Comparison of ENCODE assay signal across 25 mouse cellular contexts in genomic region chr14:27396424-27396823, GRCm38 (mm10).
"Had no signal": no experiment of that assay in that cellular context is flagged by ENCODE, and none has a peak within 500 bp of the region (broad histone marks: within the 10 kb centered on the region; RNA-seq: fewer than 3 reads in every experiment).

No protein-coding gene starts in this region.

- H3K27me3 ChIP-seq: liver, embryonic 13.5 days; liver, embryonic 15.5 days; lung, embryonic 15.5 days; megakaryocyte, embryonic 14.5 days; midbrain, embryonic 13.5 days; neural tube, embryonic 13.5 days; neural tube, embryonic 15.5 days had no signal

- H3K27ac ChIP-seq: liver, embryonic 13.5 days; liver, embryonic 15.5 days; lung, embryonic 15.5 days; macrophage; midbrain, embryonic 13.5 days; neural tube, embryonic 13.5 days; neural tube, embryonic 15.5 days had no signal

- ATAC-seq: liver, postnatal 0 days; lung, postnatal 0 days; midbrain, embryonic 13.5 days; midbrain, embryonic 16.5 days had no signal

- H3K4me2 ChIP-seq: liver, embryonic 11.5 days; liver, embryonic 13.5 days; liver, embryonic 15.5 days; lung, embryonic 15.5 days; midbrain, embryonic 11.5 days; midbrain, embryonic 13.5 days; neural tube, embryonic 13.5 days; neural tube, embryonic 15.5 days had no signal

- H3K36me3 ChIP-seq: liver, embryonic 13.5 days; lung, embryonic 15.5 days; midbrain, embryonic 13.5 days; neural tube, embryonic 13.5 days; neural tube, embryonic 15.5 days had no signal

- DNase-seq: liver, embryonic 13.5 days; liver, postnatal 0 days; lung, adult 2 months; lung, postnatal 14 days; lung, postnatal 36 days; retina, postnatal 1 day; right cerebral cortex, adult 18-20 months; right cerebral cortex, postnatal 25 days; right cerebral cortex, postnatal 4 days; spleen, adult 18-20 months; thymus, adult 18-20 months; thymus, postnatal 14 days; thymus, postnatal 36 days had no signal

- H3K9ac ChIP-seq: liver, embryonic 13.5 days; liver, embryonic 15.5 days; liver, postnatal 0 days; lung, embryonic 15.5 days; midbrain, embryonic 13.5 days; neural tube, embryonic 13.5 days; neural tube, embryonic 15.5 days had no signal

- H3K9me3 ChIP-seq: liver, embryonic 13.5 days; liver, embryonic 15.5 days; lung, embryonic 15.5 days; megakaryocyte, embryonic 14.5 days; midbrain, embryonic 13.5 days; neural tube, embryonic 13.5 days; neural tube, embryonic 15.5 days had no signal

- H3K4me3 ChIP-seq: liver, embryonic 13.5 days; liver, embryonic 15.5 days; lung, embryonic 15.5 days; megakaryocyte, embryonic 14.5 days; midbrain, embryonic 13.5 days; myocyte; neural tube, embryonic 13.5 days; neural tube, embryonic 15.5 days had no signal

- H3K4me1 ChIP-seq: liver, embryonic 13.5 days; liver, embryonic 15.5 days; lung, embryonic 15.5 days; midbrain, embryonic 13.5 days; neural tube, embryonic 15.5 days had no signal
